Mouse (Mus musculus) liver, adult 2 months (tissue): ENCODE data around the gene Gm20604. TPM values are rescaled to one million over a fixed set of nuclear protein-coding genes. Genes with fewer than 3 reads are reported as not detected.
A peak's percentile ranks its signal among the peaks of the same experiment; 100 is the strongest.

Experiments used
- DNase-seq: peaks from one replicate; pipeline ENCODE4 v3.0.0-alpha.2; 2011; ENCODE audit warnings: low read depth, low spot score; ENCODE audit errors: extremely low read depth
- H3K27ac ChIP-seq: fragments of 200-500 bp; replicated peaks from 2 replicates; pipeline ENCODE4 v1.5.1; 2012; ENCODE audit warnings: low read depth, mild to moderate bottlenecking, control low read depth, inconsistent platforms, low read length; ENCODE audit not compliant: insufficient read depth
- H3K27me3 ChIP-seq: fragments of 200-500 bp; 2 replicates; pipeline ENCODE4 v1.6.1; 2012; ENCODE audit warnings: mild to moderate bottlenecking, moderate library complexity, low read length, inconsistent platforms; ENCODE audit not compliant: control insufficient read depth, insufficient read depth
- H3K36me3 ChIP-seq: fragments of 200-500 bp; 2 replicates; pipeline ENCODE4 v1.6.1; 2012; ENCODE audit warnings: low read length, inconsistent platforms; ENCODE audit not compliant: control insufficient read depth, insufficient read depth
- H3K4me1 ChIP-seq: fragments of 200-500 bp; 2 replicates; pipeline ENCODE4 v1.6.1; 2011; ENCODE audit warnings: low read length; ENCODE audit not compliant: control insufficient read depth, insufficient read depth
- H3K4me3 ChIP-seq: fragments of 200-500 bp; 2 replicates; pipeline ENCODE4 v1.5.1; 2011; ENCODE audit warnings: low read depth, mild to moderate bottlenecking, control low read depth, low read length, moderate library complexity; ENCODE audit not compliant: insufficient read depth
- H3K79me2 ChIP-seq: fragments of 200-500 bp; 2 replicates; pipeline ENCODE4 v1.6.1; 2012; ENCODE audit warnings: inconsistent platforms, mild to moderate bottlenecking, low read length, moderate library complexity; ENCODE audit not compliant: control insufficient read depth, insufficient read depth
- H3K9ac ChIP-seq: fragments of 200-500 bp; 2 replicates; pipeline ENCODE4 v1.6.1; 2012; ENCODE audit warnings: low read depth, mild to moderate bottlenecking, control low read depth, inconsistent platforms, low read length
- CTCF ChIP-seq: fragments of 200-500 bp; IDR thresholded peaks from 2 replicates; pipeline ENCODE4 v1.5.1; 2011; ENCODE audit warnings: low read depth, low read length, control low read depth
- POLR2A ChIP-seq: fragments of 200-500 bp; IDR thresholded peaks from 2 replicates; pipeline ENCODE4 v1.6.1; 2011; ENCODE audit warnings: low read length, control low read depth; ENCODE audit not compliant: insufficient read depth; ENCODE audit errors: extremely low read depth
- WGBS: fragments of 180-500 bp; shearing (Covaris S2); methylation state at CpG from one replicate; pipeline ENCODE4 v1.1.7; 2018; 5-methylcytosine and 5-hydroxymethylcytosine counted together
- polyA plus RNA-seq: library from polyadenylated mRNA; depleted of rRNA; stranded (reverse); fragments of >200 nt; gene quantifications from 2 replicates; pipeline ENCODE4 v1.2.3, GENCODE M21; 2012; rRNA removed
- total RNA-seq: library from RNA; depleted of rRNA; stranded (reverse); fragments of >200 nt; gene quantifications from 2 replicates; pipeline ENCODE4 v1.2.3, GENCODE M21; 2014; rRNA removed

Gm20604 gene
- total RNA-seq (1.5 and 1.8 TPM in 2 replicates), polyA plus RNA-seq (0.94 and 1.1 TPM in 2 replicates)

GRCm38 (mm10) chr12:102758403-102758756, at the start of gene Gm20604:
Gm20604 (minus strand) TSS chr12:102758672.
- Histone ChIP-seq H3K9ac (peak within 1 kb of the TSS; percentile 89), H3K4me3 (peak within 1 kb of the TSS; percentile 95), H3K79me2 (peaks cover 11% of the 10 kb centered on the region; the same call in 1 of the 2 replicates), H3K27me3 (no peaks in the 10 kb centered on the region), H3K4me1 (peaks cover 10% of the 10 kb centered on the region; the same call in 1 of the 2 replicates), H3K27ac (peak within 1 kb of the TSS; percentile 74), H3K36me3 (peaks cover 4% of the 10 kb centered on the region)
- no peak for DNase-seq
- 2% methylated on average over 10 of the region's 10 CpGs for WGBS
- no peak for TF ChIP-seq POLR2A

GRCm38 (mm10) chr12:102799528-102799927, 41.1 kb upstream of the Gm20604 start:
- H3K27ac ChIP-seq: no peak overlapping the region
- no peaks in the 10 kb centered on the region for H3K4me1 ChIP-seq
- WGBS: 93% methylated on average over 2 of the region's 2 CpGs
- TF ChIP-seq CTCF (no peak), POLR2A (no peak)
- DNase-seq: no peak
- H3K9ac ChIP-seq: no peak overlapping the region
- no peaks in the 10 kb centered on the region for H3K27me3 ChIP-seq
- no peak overlapping the region for H3K4me3 ChIP-seq
- H3K36me3 ChIP-seq: peaks cover 11% of the 10 kb centered on the region
- H3K79me2 ChIP-seq: no peaks in the 10 kb centered on the region

DNA sequence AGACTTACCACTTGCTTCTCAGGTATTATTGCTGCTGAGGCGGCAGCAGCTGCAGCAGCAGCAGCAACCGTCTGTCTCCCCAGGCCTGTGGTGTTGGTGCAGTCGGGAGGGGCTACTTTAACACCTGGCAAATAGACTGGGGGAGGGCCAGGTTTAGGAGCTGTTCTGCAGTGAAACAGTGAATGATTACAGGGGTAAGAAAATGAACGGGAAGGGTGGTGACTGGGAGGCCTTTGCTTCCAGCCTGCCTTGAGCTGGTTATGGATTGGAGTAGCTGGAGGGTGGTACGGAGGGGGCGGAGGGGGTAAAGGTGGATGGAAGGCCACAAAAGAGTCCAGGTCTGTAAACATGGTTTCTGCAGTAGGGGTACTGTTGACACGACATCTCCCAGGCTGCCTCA, 29.5 kb upstream of the Gm20604 start:
- no peak for DNase-seq
- WGBS: 47% methylated on average over 7 of the region's 7 CpGs

DNA sequence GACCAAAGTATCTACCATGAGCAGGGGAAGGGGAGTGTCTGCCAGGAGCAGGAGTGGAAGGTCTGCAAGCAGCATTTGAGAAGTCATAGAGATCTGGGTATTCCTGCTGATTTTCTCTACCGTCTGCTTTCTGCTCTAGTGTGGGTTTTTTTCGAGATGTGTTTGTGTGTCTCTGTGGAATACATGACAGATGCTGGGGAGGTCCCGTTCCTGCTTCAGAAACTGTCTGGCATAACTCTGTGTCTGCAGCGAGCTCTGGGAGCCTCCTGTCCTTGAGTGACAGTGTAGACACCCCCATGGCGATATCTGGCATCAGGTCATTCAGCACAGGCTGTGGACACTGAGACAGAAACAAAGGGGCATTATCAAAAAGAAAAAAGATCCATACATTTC, 27.1 kb upstream of the Gm20604 start:
- Histone ChIP-seq H3K9ac (no peak overlapping the region), H3K36me3 (peaks cover 36% of the 10 kb centered on the region)

More for the DNA sequence above, 29.5 kb upstream of the Gm20604 start:
- Histone ChIP-seq H3K79me2 (no peaks in the 10 kb centered on the region), H3K4me1 (no peaks in the 10 kb centered on the region), H3K27ac (no peak overlapping the region), H3K36me3 (peaks cover 44% of the 10 kb centered on the region), H3K27me3 (no peaks in the 10 kb centered on the region), H3K4me3 (no peak overlapping the region), H3K9ac (no peak overlapping the region)
- no peak for TF ChIP-seq CTCF
- TF ChIP-seq POLR2A: no peak

DNA sequence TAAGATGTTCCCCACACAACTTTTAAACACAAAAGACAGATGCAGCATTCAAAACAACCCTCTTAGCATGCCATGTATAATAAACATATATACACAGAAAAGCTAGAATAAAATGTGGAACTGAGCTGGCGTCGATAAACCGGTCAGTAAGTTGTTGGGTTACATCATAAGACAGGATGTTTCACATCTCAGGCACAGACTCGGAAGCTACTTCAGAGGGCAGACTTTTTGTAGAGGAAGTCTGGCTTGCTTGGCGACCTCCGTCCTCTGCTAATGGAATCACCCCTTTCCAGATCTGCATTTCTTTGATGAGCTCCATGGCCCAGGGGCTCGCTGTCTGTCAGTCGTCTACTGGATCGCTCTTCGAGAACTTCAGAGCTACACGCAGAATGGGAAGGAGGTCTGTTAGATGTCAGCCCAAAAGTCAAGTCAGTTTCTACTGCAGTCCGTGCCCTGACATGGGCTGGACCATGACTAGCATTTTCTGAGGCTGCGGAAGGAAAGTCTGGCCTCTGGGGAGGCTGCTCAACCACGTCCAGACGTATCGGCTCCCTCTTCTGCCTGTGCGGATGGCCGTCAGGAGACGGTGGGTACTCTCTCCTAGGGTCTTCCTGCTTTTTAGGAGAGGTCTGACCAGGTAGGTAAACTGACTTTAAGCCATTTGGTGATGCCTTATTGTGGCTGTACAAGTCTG, 26.6 kb upstream of the Gm20604 start:
- TF ChIP-seq POLR2A (no peak), CTCF (no peak)
- H3K27ac ChIP-seq: no peak overlapping the region
- H3K4me1 ChIP-seq: no peaks in the 10 kb centered on the region
- H3K79me2 ChIP-seq: no peaks in the 10 kb centered on the region
- H3K9ac ChIP-seq: no peak overlapping the region
- 88% methylated on average over 19 of the region's 19 CpGs for WGBS
- H3K27me3 ChIP-seq: no peaks in the 10 kb centered on the region
- H3K36me3 ChIP-seq: peaks cover 31% of the 10 kb centered on the region
- H3K4me3 ChIP-seq: no peak overlapping the region
- DNase-seq: no peak

More for the DNA sequence above, 27.1 kb upstream of the Gm20604 start:
- Histone ChIP-seq H3K27ac (no peak overlapping the region), H3K4me1 (no peaks in the 10 kb centered on the region), H3K4me3 (no peak overlapping the region), H3K79me2 (no peaks in the 10 kb centered on the region), H3K27me3 (no peaks in the 10 kb centered on the region)
- DNase-seq: no peak
- TF ChIP-seq POLR2A (no peak), CTCF (no peak)
- 92% methylated on average over 5 of the region's 5 CpGs for WGBS

- H3K4me3 ChIP-seq: no peak overlapping the region
- H3K27me3 ChIP-seq: no peaks in the 10 kb centered on the region
- WGBS: 94% methylated on average over 5 of the region's 5 CpGs
- H3K36me3 ChIP-seq: peaks cover 27% of the 10 kb centered on the region
- no peak for TF ChIP-seq CTCF
- no peak for TF ChIP-seq POLR2A
- H3K79me2 ChIP-seq: no peaks in the 10 kb centered on the region
- no peak for DNase-seq
- H3K9ac ChIP-seq: no peak overlapping the region
- no peak overlapping the region for H3K27ac ChIP-seq
- no peaks in the 10 kb centered on the region for H3K4me1 ChIP-seq
Measured at GRCm38 (mm10) chr12:102782841-102783240, 24.4 kb upstream of the Gm20604 start.
